Mouse (Mus musculus) C2C12 (cell line): Measurements from ENCODE around the gene Ret. TPM values are rescaled to one million over a fixed set of nuclear protein-coding genes. Genes with fewer than 3 reads are reported as not detected.
A peak's percentile ranks its signal among the peaks of the same experiment; 100 is the strongest.

ENCODE experiments used
- H3K27me3 ChIP-seq: one replicate; pipeline ENCODE4 v1.6.1; 2011; ENCODE audit not compliant: control insufficient read depth, insufficient read depth, insufficient read length
- H3K36me3 ChIP-seq: one replicate; pipeline ENCODE4 v1.6.1; 2011; ENCODE audit not compliant: control insufficient read depth, insufficient read depth
- H3K4me3 ChIP-seq: one replicate; pipeline ENCODE4 v1.5.1; 2011; ENCODE audit warnings: mild to moderate bottlenecking, control low read depth; ENCODE audit not compliant: poor library complexity, insufficient read depth, severe bottlenecking
- H3K79me2 ChIP-seq: one replicate; pipeline ENCODE4 v1.6.1; 2011; ENCODE audit not compliant: control insufficient read depth, insufficient read depth
- H3K79me3 ChIP-seq: one replicate; pipeline ENCODE4 v1.6.1; 2011; ENCODE audit warnings: low read depth, control low read depth
- H3ac ChIP-seq: one replicate; pipeline ENCODE3; 2011; ENCODE audit warnings: low read depth; ENCODE audit not compliant: control insufficient read depth, insufficient read length
- CEBPB ChIP-seq: IDR thresholded peaks from one replicate; pipeline ENCODE4 v1.6.1; 2011; ENCODE audit warnings: low read depth, mild to moderate bottlenecking, control low read depth, moderate library complexity
- CTCF ChIP-seq: IDR thresholded peaks from one replicate; pipeline ENCODE4 v1.5.1; 2011; ENCODE audit not compliant: control insufficient read depth, insufficient read depth, insufficient read length
- FOSL1 ChIP-seq: IDR thresholded peaks from one replicate; pipeline ENCODE4 v1.8.0; 2011; ENCODE audit warnings: mild to moderate bottlenecking, low read length; ENCODE audit not compliant: poor library complexity, insufficient read depth, severe bottlenecking
- MAX ChIP-seq: IDR thresholded peaks from one replicate; pipeline ENCODE4 v1.6.1; 2011; ENCODE audit warnings: mild to moderate bottlenecking, control low read depth
- MYOD1 ChIP-seq: IDR thresholded peaks from one replicate; pipeline ENCODE4 v1.6.1; 2011; ENCODE audit warnings: low read depth; ENCODE audit not compliant: control insufficient read depth, insufficient read length
- MYOG ChIP-seq: IDR thresholded peaks from one replicate; pipeline ENCODE4 v1.6.1; 2011; ENCODE audit not compliant: control insufficient read depth, insufficient read length; ENCODE audit errors: extremely low read depth
- USF1 ChIP-seq: IDR thresholded peaks from one replicate; pipeline ENCODE4 v1.6.1; 2011; ENCODE audit warnings: low read depth, mild to moderate bottlenecking, control low read depth, moderate library complexity
- polyA plus RNA-seq: library from polyadenylated mRNA; unstranded; fragments of >200 nt; fragmentation: generic; extraction: Trizol; gene quantifications from one replicate; pipeline ENCODE4 v1.2.1, GENCODE M21; 2012; ENCODE audit warnings: missing spikeins

The Ret gene
- polyA plus RNA-seq, 1 experiment: 0.25 TPM

DNA sequence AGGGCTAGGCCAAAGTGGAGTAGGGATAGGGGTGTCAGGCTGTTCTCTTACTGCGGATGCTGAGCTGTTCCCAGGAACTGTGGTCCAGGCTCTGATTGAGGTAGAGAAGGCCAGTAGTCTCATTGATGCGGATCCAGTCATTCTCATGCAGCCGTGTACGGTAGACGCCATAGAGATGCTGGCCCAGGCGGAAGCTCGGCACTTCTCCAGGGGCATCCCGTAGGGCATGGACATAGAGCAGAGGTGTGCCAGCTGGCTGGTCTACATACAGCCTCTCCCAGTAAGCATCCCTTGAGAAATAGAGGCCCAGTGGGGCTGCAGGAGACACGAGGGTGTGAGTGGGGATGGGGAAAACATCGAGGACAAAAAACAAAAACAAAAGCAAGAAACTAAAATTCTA, 13.4 kb downstream of the Ret start:
- H3K4me3 ChIP-seq: no peak overlapping the region
- no peaks in the 10 kb centered on the region for H3K79me3 ChIP-seq
- TF ChIP-seq MYOG (no peak), USF1 (no peak), MAX (no peak), FOSL1 (no peak), CTCF (no peak), CEBPB (no peak), MYOD1 (no peak)
- no peaks in the 10 kb centered on the region for H3K36me3 ChIP-seq
- no peak overlapping the region for H3ac ChIP-seq
- peaks cover 8% of the 10 kb centered on the region for H3K27me3 ChIP-seq
- no peaks in the 10 kb centered on the region for H3K79me2 ChIP-seq

GRCm38 (mm10) chr6:118180085-118180423, 17.5 kb downstream of the Ret start:
- Histone ChIP-seq H3K79me3 (no peaks in the 10 kb centered on the region), H3K27me3 (peaks cover 23% of the 10 kb centered on the region), H3K4me3 (no peak overlapping the region), H3K79me2 (no peaks in the 10 kb centered on the region), H3K36me3 (no peaks in the 10 kb centered on the region), H3ac (no peak overlapping the region)
- TF ChIP-seq MAX (no peak), MYOD1 (no peak), USF1 (no peak), CEBPB (no peak), CTCF (no peak), MYOG (no peak), FOSL1 (no peak)

- Histone ChIP-seq H3K79me2 (no peaks in the 10 kb centered on the region), H3K79me3 (no peaks in the 10 kb centered on the region), H3K27me3 (peaks cover 28% of the 10 kb centered on the region), H3K4me3 (no peak overlapping the region), H3K36me3 (no peaks in the 10 kb centered on the region), H3ac (no peak overlapping the region)
- TF ChIP-seq FOSL1: no peak
- TF ChIP-seq MAX: peak; percentile 69
- TF ChIP-seq MYOG: no peak
- no peak for TF ChIP-seq CEBPB
- TF ChIP-seq USF1: no peak
- peak; percentile 93 for TF ChIP-seq CTCF
- TF ChIP-seq MYOD1: no peak
Measured at GRCm38 (mm10) chr6:118179316-118180084, 18.0 kb downstream of the Ret start.

GRCm38 (mm10) chr6:118173975-118174328, 23.6 kb downstream of the Ret start:
- Histone ChIP-seq H3K27me3 (peaks cover 25% of the 10 kb centered on the region), H3ac (no peak overlapping the region), H3K79me3 (no peaks in the 10 kb centered on the region), H3K4me3 (no peak overlapping the region), H3K36me3 (no peaks in the 10 kb centered on the region), H3K79me2 (no peaks in the 10 kb centered on the region)
- TF ChIP-seq CTCF (no peak), MYOG (no peak), MAX (no peak), FOSL1 (no peak), MYOD1 (no peak), USF1 (no peak), CEBPB (no peak)

DNA sequence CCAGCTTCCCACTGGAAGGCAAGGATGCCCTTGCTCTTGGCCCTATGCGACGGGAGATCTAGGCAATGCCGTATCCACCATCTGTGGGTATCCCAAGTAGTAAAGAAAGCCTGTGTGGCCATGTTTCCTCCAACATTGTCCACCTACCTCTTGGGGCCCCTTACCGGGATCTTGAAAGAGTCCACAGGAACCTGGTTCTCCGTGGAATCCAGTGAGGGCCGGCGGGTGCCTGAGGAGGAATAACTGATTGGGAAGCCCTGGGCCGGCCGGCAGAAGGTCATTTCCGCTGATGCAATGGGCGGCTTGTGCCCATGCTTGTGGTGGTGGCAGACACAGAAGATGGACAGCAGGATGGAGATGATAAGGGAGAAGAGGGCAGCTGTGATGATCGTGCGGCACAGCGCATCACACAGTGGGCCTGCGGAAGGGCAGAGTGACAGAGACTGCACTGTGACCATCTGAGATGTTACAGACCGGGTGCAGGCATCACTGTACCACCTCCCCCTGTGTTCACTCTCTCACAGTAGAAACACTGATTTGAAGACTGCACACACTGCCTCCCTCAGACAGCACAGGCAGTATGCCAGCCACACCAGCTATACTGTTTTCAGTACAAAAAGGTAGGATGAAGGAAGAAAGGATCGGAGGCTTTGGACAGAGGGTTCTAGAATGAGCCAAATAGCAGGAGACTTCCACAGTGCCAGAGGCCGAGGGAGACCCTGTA, 24.1 kb downstream of the Ret start:
- Histone ChIP-seq H3K36me3 (no peaks in the 10 kb centered on the region), H3K79me3 (no peaks in the 10 kb centered on the region), H3K27me3 (peaks cover 28% of the 10 kb centered on the region), H3K79me2 (no peaks in the 10 kb centered on the region), H3K4me3 (no peak overlapping the region), H3ac (no peak overlapping the region)
- TF ChIP-seq CTCF (no peak), MYOG (no peak), MAX (no peak), MYOD1 (no peak)
